Mouse (Mus musculus): ENCODE data around the gene Kif26b.
A peak's percentile ranks its signal among the peaks of the same experiment; 100 is the strongest.

Kif26b gene

DNA sequence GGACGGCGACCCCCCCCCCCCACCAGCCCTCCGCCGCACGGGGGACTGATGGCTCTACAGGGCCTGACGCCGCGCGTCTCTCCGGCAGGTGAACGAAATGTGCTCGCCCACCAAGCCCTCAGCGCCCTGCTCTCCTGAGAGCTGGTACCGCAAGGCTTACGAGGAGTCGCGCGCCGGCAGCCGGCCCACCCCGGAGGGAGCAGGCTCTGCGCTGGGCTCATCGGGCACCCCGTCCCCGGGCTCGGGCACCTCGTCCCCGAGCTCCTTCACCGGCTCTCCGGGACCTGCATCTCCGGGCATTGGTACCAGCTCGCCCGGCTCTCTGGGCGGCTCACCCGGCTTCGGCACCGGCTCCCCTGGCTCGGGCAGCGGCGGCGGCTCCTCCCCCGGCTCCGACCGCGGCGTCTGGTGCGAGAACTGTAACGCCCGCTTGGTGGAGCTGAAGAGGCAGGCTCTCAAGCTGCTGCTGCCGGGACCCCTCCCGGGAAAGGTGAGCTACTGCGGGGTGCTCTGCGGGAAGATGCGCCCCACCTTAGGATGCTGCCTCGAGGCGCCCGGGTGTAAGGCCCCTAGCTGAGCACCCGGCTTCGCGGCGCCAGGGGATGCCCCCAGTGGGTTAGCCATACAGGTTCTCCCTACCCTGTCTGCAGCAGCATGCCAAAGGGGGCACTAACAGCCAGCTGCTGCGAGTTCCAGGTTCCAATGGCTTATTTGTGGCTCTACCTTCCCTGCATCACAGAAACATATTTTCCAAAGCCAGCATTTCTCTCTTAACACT, 1.6 kb downstream of the Kif26b start:
- peak; percentile 47 for ATAC-seq (ENCODE audit: insufficient number of reproducible peaks, low FRiP score, low TSS enrichment)

DNA sequence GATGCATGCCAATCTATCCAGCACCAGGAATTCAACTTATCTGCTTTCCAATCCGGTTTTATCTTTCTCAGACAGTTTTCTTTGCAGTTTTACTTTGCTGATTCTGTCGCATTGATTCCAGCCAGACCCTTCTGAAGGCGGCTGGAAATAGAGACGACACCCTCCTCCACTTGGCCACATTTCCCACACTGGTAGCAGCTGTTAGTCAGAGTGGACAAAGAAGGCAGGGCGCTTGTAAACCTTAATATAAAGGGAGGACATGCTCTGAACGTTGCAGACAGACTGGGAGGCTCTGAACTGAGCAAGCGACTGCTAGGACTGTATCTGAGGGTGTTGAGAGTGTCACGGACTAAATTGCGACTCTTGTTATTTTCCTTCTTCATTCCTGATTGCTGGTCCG, 11.3 kb downstream of the Kif26b start:
- no peak for ATAC-seq (ENCODE audit: insufficient number of reproducible peaks, low FRiP score, low TSS enrichment)

DNA sequence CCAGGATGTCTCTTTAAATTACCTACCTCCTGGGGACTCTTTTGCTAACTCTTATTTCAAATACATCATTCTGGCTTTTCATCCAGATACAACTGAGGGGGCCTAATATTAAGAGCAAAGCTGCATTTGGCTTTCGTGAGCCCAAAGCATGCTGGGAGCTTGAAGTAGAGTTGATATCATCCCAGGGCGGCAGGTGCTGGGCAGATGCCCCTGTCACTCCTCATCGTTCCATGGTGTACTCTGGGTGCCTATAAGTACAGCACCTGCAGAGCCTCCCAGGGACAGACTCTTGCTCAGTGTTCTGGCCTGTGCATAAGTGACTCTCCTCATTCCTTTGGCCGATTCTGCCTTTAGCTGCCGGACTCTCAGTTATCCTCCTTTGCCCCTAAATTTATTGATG, 13.5 kb downstream of the Kif26b start:
- ATAC-seq (ENCODE audit: insufficient number of reproducible peaks, low FRiP score, low TSS enrichment), result no peak

DNA sequence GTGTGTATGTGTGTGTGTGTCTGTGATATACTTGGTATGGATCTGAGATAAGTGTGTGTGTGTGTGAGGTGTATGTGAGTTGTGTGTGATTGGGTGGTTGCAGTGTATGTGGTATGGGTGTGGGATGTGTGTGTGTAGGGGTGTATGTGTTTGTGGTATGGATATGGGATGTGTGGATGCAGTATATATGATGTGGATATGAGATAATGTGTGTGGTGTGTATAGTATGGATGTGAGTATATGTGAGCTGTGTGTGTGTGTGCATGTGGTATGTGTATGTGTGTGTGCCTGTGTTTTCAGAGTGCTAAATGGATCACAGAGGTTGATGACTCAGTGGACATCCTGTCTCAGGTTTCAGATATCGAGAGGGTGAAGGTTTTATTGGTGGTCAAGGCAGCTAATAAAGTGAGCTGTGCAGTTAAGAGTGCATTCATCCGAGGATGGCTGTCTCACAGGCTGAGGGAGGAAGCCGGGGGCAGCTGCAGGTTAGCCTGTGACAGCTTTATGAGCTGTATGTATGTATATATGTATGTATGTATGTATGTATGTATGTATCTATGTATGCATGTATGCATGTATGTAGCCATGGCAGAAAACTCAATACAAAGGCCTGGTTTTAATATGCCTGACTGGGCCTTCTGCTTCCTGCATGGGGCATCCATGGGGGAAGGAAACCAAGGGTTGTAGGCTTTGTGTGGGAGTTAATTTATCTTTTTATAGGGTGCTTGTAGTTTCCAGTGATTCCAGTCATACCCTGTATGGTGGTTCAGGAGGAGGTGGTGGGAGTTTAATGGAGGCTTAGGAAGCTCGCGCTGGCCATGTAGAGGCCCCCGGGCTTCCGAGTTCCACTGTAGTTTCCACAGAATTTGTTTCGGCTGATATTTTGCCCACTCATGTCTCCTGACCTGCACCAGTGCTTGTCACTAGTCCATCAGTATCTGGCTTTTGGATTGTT, 14.3 kb downstream of the Kif26b start:
- no peak for ATAC-seq (ENCODE audit: insufficient number of reproducible peaks, low FRiP score, low TSS enrichment)

DNA sequence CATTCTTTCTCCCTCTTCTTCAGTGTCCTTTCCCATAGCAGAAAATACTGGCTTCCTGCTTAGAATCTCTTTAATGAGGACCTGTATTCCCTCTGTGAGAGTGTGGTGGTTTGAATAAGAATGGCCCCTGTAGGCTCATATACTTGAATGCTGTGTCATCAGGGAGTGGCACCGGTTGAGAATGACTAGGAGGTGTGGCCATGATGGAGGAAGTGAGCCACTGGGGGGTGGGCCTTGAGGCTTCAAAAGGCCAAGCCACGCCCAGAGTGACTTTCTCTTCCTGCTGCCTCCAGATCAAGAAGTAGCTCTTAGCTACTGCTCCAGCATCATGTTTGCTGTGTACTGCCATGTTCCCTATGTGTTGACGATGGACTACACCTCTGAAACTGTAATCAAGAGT, 15.7 kb downstream of the Kif26b start:
- no peak for ATAC-seq (ENCODE audit: insufficient number of reproducible peaks, low FRiP score, low TSS enrichment)

DNA sequence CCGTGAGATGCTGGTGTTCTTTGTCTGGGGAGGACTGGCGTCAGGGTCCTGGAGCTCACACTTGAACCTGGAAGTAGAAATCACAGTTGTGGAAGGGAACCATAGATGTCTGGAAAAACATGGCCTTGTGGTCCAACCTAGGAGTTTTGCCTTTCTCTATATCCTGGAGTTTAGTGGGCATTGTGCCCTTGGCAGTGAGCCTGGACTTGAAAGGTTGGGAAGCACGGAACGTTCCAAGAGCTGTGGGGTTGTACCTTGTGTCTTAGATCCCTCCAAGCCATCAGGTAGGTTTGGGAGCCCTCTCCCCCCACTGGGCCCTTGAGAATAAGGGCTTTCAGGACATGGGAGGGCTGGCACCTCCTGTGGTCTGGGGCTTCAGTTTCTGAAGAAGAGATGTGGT, 20.7 kb downstream of the Kif26b start:
- no peak for ATAC-seq (ENCODE audit: insufficient number of reproducible peaks, low FRiP score, low TSS enrichment)

DNA sequence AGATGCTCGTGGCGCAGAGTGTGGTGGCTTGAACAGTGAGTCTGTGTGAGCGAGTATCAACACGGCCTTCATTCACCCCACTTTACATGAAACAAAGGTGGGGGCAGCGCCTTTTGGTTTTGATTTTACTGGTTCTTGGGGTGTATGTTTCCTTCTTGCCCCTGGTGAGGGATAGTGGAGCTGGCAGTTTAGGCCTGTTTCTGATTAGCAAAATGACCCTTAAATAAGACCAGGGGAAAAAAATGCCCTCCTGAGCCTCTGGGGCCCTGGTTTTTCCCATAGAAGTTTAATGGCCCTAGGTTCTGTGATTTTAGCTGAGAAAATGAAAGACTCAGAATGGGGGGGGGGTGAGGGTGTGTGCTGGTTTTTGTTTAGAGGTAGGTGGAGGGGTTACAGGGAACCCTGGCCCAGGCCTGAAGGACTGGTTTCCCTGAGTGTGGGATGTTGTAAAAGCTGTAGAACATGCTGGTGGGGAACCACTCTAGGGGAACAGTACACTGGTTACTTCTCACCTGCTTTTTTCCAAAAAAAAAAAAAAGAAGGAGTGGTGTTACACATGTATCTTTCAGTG, 21.6 kb downstream of the Kif26b start:
- no peak for ATAC-seq (ENCODE audit: insufficient number of reproducible peaks, low FRiP score, low TSS enrichment)

DNA sequence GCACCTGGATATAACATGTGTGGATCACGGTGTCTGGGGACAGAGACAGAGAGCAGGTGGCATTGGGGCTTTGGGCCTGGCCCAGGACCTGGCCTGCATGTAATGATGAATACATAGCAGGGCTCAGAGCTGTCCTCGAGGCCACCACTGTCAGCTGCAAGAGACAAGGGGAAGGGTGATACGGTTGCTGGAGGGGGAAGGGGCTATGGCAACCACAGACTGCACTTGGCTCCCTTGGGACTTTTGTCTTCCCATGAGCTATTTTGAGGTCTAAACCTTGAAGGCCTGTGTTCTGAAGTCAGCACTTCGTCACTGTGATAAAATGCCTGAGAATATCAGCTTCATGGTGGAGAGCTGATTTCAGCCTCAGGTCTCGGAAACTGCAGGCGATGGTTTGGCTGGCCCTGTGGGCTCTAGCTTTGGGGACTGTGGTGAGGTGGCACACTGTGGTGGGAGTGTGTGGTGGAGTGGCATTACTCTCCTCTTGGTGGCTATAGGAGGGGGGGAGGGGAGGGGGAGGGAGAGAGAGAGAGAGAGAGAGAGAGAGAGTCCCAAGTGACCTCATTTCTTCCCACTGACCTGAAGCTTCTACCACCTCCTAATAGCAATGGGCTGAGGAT, 23.5 kb downstream of the Kif26b start:
- ATAC-seq (ENCODE audit: insufficient number of reproducible peaks, low FRiP score, low TSS enrichment), result no peak

DNA sequence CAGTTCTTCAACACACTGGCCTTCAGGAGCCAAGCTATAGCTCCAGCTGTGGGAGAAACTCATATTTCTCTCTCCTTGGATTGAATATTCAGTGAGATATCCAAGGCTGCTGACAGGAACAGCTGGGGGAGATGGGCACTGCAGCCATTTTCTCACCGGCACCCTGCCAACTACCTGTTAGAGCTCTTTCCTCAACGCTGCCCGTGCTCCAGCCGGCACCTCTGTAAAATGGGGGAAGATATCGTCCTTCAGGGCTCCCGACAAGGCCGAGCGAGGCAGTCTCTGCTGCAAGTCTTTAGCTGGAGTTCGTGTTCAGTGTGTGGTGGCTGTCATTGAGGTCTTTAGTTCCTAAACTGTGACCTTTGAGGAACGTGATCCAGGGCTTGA, 24.0 kb downstream of the Kif26b start:
- no peak for ATAC-seq (ENCODE audit: insufficient number of reproducible peaks, low FRiP score, low TSS enrichment)

DNA sequence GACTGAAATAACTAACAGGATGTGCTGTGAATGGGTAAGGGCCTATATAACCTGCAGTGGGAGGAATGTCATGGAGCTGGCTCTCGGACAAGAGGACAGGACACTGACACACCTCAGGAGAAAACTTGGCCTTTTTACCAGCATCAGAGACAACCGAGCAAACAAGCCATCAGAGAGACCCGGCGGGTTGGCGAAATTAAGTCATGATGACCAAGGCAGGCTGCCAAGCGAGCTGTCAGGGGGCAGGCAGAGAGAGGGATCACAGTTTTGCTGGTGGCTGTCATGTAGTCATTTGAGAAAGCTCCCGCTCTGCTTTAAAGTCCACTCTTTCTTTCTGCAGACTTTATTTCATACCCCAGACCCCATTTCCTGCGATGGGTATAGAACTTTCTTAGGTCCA, 27.3 kb downstream of the Kif26b start:
- no peak for ATAC-seq (ENCODE audit: insufficient number of reproducible peaks, low FRiP score, low TSS enrichment)

DNA sequence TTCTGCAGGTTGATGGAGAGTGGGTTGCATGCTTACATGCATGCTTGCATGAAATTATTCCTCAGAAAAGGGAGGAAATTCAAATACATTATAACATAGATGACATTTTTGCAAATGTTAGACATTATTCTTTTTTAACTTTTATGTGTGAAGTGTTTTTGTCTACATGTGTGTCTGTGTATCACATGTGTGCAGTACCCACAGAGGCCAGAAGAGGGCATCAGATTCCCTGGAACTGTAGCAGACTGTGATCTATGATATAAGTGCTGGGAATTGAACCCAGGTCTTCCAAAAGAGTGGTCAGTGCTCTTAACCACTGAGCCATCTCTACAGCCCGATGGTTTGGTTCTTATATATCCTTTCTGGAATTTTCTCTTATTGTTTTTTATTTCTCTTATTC, 31.1 kb downstream of the Kif26b start:
- no peak for ATAC-seq (ENCODE audit: insufficient number of reproducible peaks, low FRiP score, low TSS enrichment)

DNA sequence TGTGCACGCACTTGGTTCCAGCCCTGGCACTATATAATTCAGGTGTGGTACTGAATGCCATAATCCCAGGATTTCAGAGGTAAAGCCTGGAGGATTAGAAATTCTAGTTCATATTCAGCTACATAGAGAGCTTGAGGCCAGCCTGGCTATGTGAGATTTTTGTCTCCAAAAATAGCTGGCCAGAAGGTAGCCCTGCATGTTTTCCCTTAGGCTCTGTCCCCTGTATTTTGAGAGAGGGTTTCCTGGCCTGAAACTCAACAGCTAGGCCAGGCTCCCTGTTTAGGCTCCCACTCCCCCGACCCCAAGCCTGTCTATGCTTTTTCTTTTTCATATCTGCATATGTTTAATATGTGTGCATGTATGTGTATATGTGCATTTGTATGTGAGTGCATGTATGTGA, 34.9 kb downstream of the Kif26b start:
- ATAC-seq (ENCODE audit: insufficient number of reproducible peaks, low FRiP score, low TSS enrichment), result peak; percentile 81

DNA sequence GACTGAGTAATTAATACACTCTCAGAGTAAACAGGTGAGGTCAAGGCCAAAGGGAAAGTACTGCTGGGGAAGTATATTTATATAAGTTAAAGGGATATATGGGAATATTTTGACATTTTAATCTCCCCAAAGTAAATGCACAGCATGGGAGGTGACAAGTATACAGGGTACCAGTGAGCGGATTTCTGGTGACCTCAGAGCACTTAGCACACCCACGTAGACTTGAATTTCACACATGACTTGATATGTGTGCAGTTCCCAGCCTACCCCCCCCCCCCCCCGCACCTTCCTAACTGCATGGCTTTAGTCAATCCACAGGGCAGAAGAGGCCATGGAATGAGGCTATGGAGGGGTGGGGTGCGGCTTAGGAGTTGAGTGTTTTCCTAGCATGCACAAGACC, 35.9 kb downstream of the Kif26b start:
- no peak for ATAC-seq (ENCODE audit: insufficient number of reproducible peaks, low FRiP score, low TSS enrichment)

DNA sequence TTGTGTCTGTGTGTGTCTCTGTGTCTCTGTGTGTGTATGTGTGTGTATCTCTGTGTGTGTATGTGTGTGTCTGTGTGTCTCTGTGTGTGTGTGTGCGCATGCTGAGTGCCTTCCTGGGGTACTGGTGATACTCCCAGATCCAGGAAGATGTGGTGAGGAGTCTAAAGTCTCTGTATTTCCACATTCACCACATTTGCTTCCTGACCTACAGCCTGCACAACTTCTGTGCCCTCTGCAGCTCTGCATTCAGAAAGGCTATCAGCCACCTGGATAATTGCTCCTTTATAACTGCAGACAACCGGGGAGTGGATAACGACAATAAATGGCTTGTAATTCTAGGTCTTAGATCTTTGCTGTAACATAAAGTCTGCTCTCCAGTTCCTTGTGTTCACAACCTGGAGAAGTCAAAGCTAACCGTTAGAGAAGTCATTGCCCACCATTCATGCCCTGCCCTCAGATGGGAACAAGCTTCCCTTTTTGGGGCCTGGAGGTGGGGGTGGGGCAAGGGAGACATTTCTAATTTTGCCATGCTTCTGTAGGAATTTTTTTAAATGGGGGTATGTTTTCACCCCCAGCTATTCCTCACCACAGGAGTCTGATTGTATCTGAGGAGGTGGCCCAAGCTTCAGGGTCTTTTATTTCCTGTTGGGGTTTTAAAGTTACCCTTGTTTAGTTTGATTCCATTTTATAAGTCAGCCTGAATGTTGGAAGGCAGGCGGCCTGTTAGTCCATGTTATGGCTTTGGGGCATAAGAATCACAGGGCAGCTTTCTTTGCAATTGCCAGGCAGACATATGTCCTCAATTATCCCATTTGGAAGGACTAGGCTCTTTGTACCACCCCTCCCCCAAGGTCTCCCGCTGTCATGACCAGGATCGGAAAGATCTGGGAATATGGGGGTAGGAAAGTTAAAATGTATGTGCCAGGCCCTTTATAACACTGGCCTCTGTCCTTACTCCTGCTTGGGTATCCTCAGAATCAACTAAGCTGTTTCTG, 39.9 kb downstream of the Kif26b start:
- ATAC-seq (ENCODE audit: insufficient number of reproducible peaks, low FRiP score, low TSS enrichment), result no peak

DNA sequence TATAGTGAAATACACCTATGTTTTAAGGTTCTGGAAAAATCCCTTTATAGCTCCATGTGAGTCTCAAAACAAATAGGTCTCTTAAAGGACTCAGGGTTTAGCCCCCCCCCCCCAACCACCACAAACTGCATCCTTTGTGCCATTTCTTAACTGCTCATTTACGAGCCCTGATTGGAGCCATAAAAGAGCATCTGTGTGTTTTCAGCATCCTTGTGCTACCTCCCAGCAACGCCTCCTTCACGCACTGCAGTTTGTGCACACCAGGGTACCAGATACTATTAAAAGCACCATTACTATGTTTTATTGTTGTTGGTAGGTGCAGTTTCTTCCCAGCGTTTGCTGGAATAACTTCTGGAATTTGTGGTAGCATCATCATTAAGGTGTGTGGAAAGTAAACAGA, 42.1 kb downstream of the Kif26b start:
- ATAC-seq (ENCODE audit: insufficient number of reproducible peaks, low FRiP score, low TSS enrichment), result no peak

DNA sequence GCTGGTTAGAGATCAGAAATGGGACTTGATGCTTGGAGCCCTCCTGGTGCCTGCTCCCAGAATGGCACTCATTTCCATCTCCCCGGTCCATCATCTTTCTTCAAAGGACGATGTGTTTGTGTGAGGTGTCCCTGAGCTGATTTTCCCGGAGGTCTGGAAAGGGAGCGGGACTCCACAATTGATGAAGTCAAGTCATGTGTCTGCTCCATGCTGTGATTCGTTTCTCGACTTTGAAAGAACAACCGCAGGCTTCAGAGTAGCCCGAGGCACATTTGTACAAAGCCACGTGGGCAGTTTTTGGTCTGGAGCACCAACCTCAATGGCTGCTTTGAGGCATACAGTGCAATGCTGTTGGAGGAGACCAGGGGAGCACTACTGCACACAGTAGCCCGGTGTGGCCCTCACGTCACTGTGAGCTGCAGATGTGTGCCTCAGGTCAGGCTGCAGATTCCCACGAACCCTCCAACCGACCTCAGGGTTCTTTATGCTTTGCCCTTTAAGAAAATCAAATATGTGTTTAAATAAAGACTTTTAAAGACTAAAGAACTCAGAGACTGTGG, 43.0 kb downstream of the Kif26b start:
- no peak for ATAC-seq (ENCODE audit: insufficient number of reproducible peaks, low FRiP score, low TSS enrichment)

DNA sequence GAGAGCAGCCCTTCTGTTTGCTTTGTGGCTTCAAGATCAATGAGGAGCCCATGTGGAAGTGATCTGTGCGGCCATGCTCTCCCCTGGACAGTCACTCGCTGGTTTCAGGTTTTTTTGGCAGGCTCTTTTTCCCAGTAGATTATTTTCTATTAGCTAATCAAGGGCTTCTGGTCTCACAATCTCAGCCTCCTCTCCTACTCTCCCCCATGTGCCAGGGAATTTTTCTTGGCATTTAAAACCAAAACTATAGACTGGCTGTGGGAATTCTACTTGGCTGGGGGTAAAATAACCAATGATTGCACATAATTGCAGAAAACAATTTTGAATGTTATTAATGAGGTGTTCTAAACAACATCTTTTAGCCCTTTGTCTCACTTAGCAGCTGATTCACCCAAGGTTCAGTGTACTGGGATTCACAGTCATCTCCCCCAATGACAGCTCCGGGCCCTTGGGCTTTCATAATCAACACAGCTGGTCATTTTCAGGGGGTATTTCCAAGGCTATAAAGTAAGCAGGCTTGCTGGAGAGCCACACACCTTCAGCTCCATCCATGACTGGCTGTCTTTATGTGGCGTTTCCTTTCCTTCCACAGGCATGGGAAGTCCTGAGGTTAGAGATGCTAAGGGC, 44.6 kb downstream of the Kif26b start:
- no peak for ATAC-seq (ENCODE audit: insufficient number of reproducible peaks, low FRiP score, low TSS enrichment)

DNA sequence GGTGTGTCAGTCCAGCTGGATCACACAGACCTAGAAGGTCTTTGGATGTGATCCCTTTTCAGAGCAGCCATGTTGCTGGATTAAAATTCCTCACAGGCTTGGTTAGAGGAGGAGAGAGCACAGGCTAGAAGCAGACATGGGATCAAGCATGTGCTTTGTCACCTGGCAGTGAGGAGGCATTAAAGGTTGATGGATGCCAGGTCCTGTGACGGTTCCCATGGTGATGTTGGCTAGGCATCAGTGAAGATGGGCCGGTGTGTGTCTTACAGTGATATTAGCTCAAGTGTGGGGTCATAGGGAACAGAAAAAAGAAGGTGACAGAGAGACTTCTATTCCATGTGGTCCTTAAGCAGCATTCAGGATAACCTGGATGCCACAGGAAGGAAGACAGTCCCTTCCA, 46.8 kb downstream of the Kif26b start:
- no peak for ATAC-seq (ENCODE audit: insufficient number of reproducible peaks, low FRiP score, low TSS enrichment)

DNA sequence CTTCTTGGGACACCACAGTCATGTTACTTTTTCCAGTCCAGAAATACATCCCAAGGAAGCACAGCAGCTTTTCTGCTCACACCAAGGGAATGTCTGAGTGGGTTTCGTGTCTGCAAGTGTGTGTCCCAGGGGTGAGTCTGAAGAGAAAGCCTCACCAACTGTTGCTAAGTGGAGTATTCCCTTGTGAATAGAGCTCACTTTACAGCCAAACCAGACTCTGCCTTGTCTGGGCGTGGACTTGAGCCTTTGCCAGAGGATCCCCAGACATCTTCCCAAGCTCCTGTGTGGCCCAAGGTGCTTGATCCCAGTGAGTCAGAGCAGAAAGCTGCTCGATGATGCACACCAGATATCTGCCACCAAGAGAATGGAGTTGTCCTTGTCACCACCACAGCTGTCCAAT, 48.0 kb downstream of the Kif26b start:
- ATAC-seq (ENCODE audit: insufficient number of reproducible peaks, low FRiP score, low TSS enrichment), result no peak

All from cerebellum, adult (tissue).